Mouse (Mus musculus): ENCODE results near the gene Rad17. TPM values are rescaled to one million over a fixed set of nuclear protein-coding genes. Genes with fewer than 3 reads are reported as not detected.

Rad17 gene
- polyA plus RNA-seq, 1 experiment from 2014 or later = 16.7 TPM

DNA sequence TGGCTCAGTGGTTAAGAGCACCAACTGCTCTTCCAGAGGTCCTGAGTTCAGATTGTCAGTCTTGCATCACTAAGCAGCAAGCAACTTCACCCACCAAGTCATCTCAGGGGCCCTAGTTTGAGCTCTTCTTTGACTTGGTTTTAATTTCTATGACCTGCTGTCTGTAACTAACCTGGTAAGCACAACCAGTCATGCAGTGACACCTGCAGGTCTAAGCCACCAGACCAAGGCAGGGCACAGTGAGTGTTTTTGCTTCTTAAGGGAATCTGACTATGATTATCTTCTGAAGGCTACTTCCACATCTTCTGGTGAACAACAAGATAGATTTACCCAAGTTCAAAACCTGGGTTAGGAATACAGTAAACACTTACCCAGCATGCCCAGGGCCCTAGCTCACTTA lies 70.9 kb downstream of the Rad17 start:
- no peak for DNase-seq (ENCODE audit: low spot score)
- H3K27ac ChIP-seq = no peak overlapping the region
- no peaks in the 10 kb centered on the region for H3K36me3 ChIP-seq
- no peak overlapping the region for H3K4me3 ChIP-seq
- H3K27me3 ChIP-seq (ENCODE audit: insufficient read depth, poor library complexity, severe bottlenecking) = no peaks in the 10 kb centered on the region
- H3K4me1 ChIP-seq (replicated peaks) = peaks cover 10% of the 10 kb centered on the region
- H3K9me3 ChIP-seq = no peaks in the 10 kb centered on the region

DNA sequence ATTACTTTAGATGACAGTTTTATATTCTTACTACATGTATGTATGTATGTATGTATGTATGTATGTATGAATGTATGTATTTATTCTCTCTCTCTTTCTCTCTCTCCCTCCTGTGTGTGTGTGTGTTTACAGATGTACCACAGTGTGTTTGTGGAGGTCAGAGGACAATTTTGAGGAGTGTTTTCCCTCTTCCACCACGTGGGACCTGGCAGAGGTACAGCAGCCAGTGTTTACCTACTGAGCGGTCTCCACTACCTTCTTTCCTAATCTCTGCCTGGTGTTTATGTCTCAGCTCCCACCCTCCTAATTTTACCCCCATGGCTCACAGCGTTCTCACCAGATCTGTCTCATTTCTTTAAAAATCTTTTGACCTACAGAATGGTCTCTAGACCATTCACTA lies 71.6 kb downstream of the Rad17 start:
- no peak for DNase-seq (ENCODE audit: low spot score)
- no peak overlapping the region for H3K27ac ChIP-seq
- peaks cover 10% of the 10 kb centered on the region for H3K4me1 ChIP-seq (replicated peaks)
- H3K36me3 ChIP-seq = no peaks in the 10 kb centered on the region
- H3K4me3 ChIP-seq = no peak overlapping the region
- WGBS = 57% methylated on average over 3 of the region's 3 CpGs
- H3K27me3 ChIP-seq (ENCODE audit: insufficient read depth, poor library complexity, severe bottlenecking) = no peaks in the 10 kb centered on the region
- no peaks in the 10 kb centered on the region for H3K9me3 ChIP-seq

DNA sequence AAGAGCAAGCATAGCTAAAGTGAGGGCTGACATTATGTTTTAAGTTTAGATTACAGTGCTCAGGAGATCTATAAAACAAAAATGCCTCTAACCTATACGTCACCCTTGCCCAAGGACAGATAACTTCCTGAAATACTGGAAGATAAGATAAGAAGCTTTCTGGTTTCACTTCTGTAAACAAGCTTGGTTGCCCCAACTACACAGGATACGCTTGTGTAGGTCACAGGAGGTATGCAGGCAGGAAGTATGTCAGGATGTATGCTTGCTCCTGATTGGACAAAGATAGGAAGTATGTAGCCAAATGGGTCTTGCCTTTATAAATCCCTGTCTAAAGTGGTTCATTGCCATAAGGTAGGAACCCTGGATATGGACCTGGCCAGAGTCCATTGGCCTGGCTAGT lies 74.9 kb downstream of the Rad17 start:
- Histone ChIP-seq H3K4me3 (no peak overlapping the region), H3K4me1 (replicated peaks) (no peaks in the 10 kb centered on the region), H3K9me3 (no peaks in the 10 kb centered on the region), H3K27ac (no peak overlapping the region), H3K27me3 (ENCODE audit: insufficient read depth, poor library complexity, severe bottlenecking) (no peaks in the 10 kb centered on the region), H3K36me3 (no peaks in the 10 kb centered on the region)
- WGBS = 89% methylated on average over 2 of the region's 2 CpGs
- DNase-seq (ENCODE audit: low spot score) = no peak

DNA sequence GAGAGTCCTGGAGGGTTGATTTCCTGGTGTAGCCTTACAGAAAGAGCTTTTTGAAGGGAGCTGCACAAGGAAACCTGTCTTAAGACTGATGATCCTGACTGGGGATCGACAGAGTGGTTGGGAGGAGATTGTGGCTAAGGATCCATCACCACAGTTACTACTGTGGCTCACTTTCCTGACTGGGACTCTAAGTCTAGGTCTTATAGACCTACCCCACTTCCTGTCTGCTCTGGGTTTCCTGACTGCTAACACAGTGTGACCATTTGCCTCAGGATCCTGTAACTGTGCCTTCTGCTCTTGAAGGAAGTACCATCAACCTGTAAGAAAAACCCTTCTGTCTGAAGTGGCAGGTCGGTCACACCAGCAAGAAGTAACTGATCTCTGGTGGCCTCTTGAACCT lies 80.1 kb downstream of the Rad17 start:
- Histone ChIP-seq H3K36me3 (no peaks in the 10 kb centered on the region), H3K4me3 (no peak overlapping the region), H3K4me1 (replicated peaks) (no peaks in the 10 kb centered on the region), H3K27me3 (ENCODE audit: insufficient read depth, poor library complexity, severe bottlenecking) (no peaks in the 10 kb centered on the region), H3K27ac (no peak overlapping the region), H3K9me3 (no peaks in the 10 kb centered on the region)
- 84% methylated on average over 2 of the region's 2 CpGs for WGBS
- no peak for DNase-seq (ENCODE audit: low spot score)

DNA sequence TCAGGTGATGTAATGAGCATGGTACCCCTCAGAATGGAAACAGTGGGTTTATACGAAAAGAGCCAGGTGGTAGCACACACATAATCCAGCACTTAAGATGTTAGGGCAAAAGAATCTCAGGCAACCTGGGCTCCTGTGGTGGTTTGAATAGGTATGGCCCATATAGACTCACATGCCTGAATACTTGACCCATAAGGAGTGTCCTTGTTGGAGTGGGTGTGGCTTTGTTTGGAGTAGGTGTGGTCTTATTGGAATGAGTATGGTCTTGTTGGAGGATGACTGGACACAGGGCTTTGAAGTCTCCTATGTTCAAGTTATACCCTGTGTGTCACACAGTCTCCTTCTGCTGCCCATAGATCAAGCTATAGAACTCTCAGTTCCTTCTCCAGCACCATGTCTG lies 82.5 kb downstream of the Rad17 start:
- H3K27me3 ChIP-seq (ENCODE audit: insufficient read depth, poor library complexity, severe bottlenecking) = no peaks in the 10 kb centered on the region
- H3K36me3 ChIP-seq = no peaks in the 10 kb centered on the region
- H3K9me3 ChIP-seq = no peaks in the 10 kb centered on the region
- no peak overlapping the region for H3K4me3 ChIP-seq
- no peak for DNase-seq (ENCODE audit: low spot score)
- H3K27ac ChIP-seq = no peak overlapping the region
- no peaks in the 10 kb centered on the region for H3K4me1 ChIP-seq (replicated peaks)
- 98% methylated on average over 1 of the region's 1 CpGs for WGBS

Other genes with a start within 250 kb of the Rad17 start
- not detected in 2 replicates for gene Naip1, start 198.2 kb downstream of the Rad17 start, polyA plus RNA-seq (2016; fragmentation: Nextera tagmentation; extraction: Ambion mirVana)
- 75.0 and 92.1 TPM in 2 replicates for gene Gtf2h2, start 158.5 kb downstream of the Rad17 start, polyA plus RNA-seq (2016; fragmentation: Nextera tagmentation; extraction: Ambion mirVana)
- 4.4 TPM in 2 replicates for gene Ocln, start 98.3 kb downstream of the Rad17 start, polyA plus RNA-seq (2016; fragmentation: Nextera tagmentation; extraction: Ambion mirVana)
- 2.8 and 4.6 TPM in 2 replicates for gene Marveld2, start 34.1 kb downstream of the Rad17 start, polyA plus RNA-seq (2016; fragmentation: Nextera tagmentation; extraction: Ambion mirVana)
- 336 and 348 TPM in 2 replicates for gene Ak6, start 72 bp downstream of the Rad17 start, polyA plus RNA-seq (2016; fragmentation: Nextera tagmentation; extraction: Ambion mirVana)
- 20.8 and 30.2 TPM in 2 replicates for gene Taf9, start 528 bp upstream of the Rad17 start, polyA plus RNA-seq (2016; fragmentation: Nextera tagmentation; extraction: Ambion mirVana)
- gene Ccdc125, start 18.7 kb upstream of the Rad17 start, polyA plus RNA-seq (2016; fragmentation: Nextera tagmentation; extraction: Ambion mirVana) = 2.2 and 3.0 TPM in 2 replicates
- gene Cdk7, start 79.9 kb upstream of the Rad17 start, polyA plus RNA-seq (2016; fragmentation: Nextera tagmentation; extraction: Ambion mirVana) = 83.0 and 96.7 TPM in 2 replicates
- gene Mrps36, start 93.6 kb upstream of the Rad17 start, polyA plus RNA-seq (2016; fragmentation: Nextera tagmentation; extraction: Ambion mirVana) = 146 and 147 TPM in 2 replicates
- gene Cenph, start 124.8 kb upstream of the Rad17 start, polyA plus RNA-seq (2016; fragmentation: Nextera tagmentation; extraction: Ambion mirVana) = 51.5 and 57.8 TPM in 2 replicates
- 321 and 434 TPM in 2 replicates for gene Ccnb1, start 135.5 kb upstream of the Rad17 start, polyA plus RNA-seq (2016; fragmentation: Nextera tagmentation; extraction: Ambion mirVana)
- gene Slc30a5, start 182.4 kb upstream of the Rad17 start, polyA plus RNA-seq (2016; fragmentation: Nextera tagmentation; extraction: Ambion mirVana) = 33.0 and 36.4 TPM in 2 replicates